Mouse (Mus musculus): ENCODE data around the gene Trpv2. TPM values are rescaled to one million over a fixed set of nuclear protein-coding genes. Genes with fewer than 3 reads are reported as not detected.

Gene Trpv2
- total and polyA plus RNA-seq, 3 experiments = 39.2 to 58.7 (median 46.2) TPM

DNA sequence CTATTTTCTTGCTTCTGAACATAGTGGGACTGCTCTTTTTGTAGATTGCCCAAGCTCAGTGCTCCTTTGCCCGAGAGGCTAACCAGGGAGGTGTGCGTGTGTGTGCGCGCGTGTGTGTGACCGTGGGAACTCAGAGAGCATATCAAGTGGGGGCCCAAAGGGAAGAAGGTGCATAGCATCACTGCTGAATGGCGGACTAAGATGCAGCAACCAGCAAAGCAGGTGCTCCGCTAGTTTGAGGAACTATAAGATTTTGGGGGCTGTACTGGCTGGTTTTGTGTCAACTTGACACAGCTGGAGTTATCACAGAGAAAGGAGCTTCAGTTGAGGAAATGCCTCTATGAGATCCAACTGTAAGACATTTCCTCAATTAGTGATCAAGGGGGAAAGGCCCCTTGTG is 46.8 kb downstream of the Trpv2 start:
- peaks cover 0 to 11% of the 10 kb centered on the region in 2 experiments for H3K36me3 ChIP-seq (replicated peaks in 1 of 2; ENCODE audit: control insufficient read depth in 1 of 2, insufficient read depth in 1 of 2, low read length in 1 of 2)
- H3K4me3 ChIP-seq (replicated peaks in 1 of 3; ENCODE audit: low read depth in 2 of 3, low read length in 2 of 3, poor library complexity in 1 of 3) = no peak overlapping the region
- no peaks in the 10 kb centered on the region for H3K27me3 ChIP-seq (replicated peaks)
- TF ChIP-seq HCFC1 (IDR thresholded peaks at IDR 0.05; ENCODE audit: low read depth, low read length) (no peak), CTCF (conservative IDR thresholded peaks at IDR 0.05 in 1 of 2, IDR thresholded peaks at IDR 0.05 in 1 of 2; ENCODE audit: low read depth in 2 of 2, low read length in 2 of 2) (no peak), JUND (conservative IDR thresholded peaks at IDR 0.05; ENCODE audit: low read depth, low read length) (no peak), E2F4 (IDR thresholded peaks at IDR 0.05; ENCODE audit: insufficient replicate concordance, low read depth, low read length) (no peak), MYC (IDR thresholded peaks at IDR 0.05; ENCODE audit: low read depth, low read length) (no peak)
- no peak for DNase-seq (ENCODE audit: extremely low read depth)
- H3K4me2 ChIP-seq (ENCODE audit: insufficient read depth, low read depth, poor library complexity, severe bottlenecking) = no peak overlapping the region
- in situ Hi-C loops (cut with MboI; ENCODE audit: low pct_ligation_motif_present, low pct_unique_long_range_greater_than_20kb, low sequenced_read_pairs) = no loop called here
- dilution Hi-C loops (cut with MboI; ENCODE audit: extremely low pct_ligation_motif_present, extremely low pct_unique_long_range_greater_than_20kb, low sequenced_read_pairs) = no loop called here
- H3K9ac ChIP-seq (ENCODE audit: insufficient read depth, low read depth) = no peak overlapping the region
- no peaks in the 10 kb centered on the region for H3K79me2 ChIP-seq (replicated peaks; ENCODE audit: control insufficient read depth, extremely low read depth, insufficient read depth, poor library complexity, severe bottlenecking)
- no peaks in the 10 kb centered on the region for H3K9me3 ChIP-seq (replicated peaks; ENCODE audit: low read length)
- no peak overlapping the region for H3K27ac ChIP-seq (ENCODE audit: insufficient read depth, low read depth)
- peaks cover 0 to 15% of the 10 kb centered on the region in 2 experiments; a peak in 2 of 4 replicates for H3K4me1 ChIP-seq (ENCODE audit: control insufficient read depth in 1 of 2, insufficient read depth in 2 of 2)

DNA sequence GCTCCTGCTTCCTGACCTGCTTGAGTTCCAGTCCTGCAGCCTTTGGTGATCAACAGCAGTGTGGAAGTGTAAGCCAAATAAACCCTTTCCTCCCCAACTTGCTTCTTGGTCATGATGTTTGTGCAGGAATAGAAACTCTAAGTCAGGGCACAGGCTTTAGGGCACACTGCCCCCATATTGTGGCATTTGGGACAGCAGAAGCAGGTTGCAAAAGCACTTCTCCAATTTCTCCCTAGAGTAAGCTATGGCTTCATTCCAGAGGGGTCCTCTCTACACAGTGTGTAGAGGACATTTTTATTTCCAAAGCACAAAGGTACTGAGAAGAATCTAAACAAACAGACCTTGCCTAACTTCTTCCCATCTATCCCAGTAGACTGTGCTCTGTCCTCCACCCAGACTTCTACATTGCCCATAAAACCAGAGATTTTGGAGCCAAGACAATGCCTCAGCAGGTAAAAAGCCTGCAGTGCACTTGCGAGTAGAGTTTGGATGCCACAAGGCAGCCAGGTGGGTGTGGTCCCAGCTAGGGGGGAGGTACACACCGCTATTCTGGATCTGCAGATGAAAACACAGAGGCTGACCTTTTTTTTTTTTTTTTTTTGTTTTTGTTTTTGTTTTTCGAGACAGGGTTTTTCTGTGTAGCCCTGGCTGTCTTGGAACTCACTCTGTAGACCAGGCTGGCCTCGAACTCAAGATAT is 47.4 kb downstream of the Trpv2 start:
- H3K79me2 ChIP-seq (replicated peaks; ENCODE audit: control insufficient read depth, extremely low read depth, insufficient read depth, poor library complexity, severe bottlenecking) = no peaks in the 10 kb centered on the region
- H3K9me3 ChIP-seq (replicated peaks; ENCODE audit: low read length) = no peaks in the 10 kb centered on the region
- in situ Hi-C loops (cut with MboI; ENCODE audit: low pct_ligation_motif_present, low pct_unique_long_range_greater_than_20kb, low sequenced_read_pairs) = no loop called here
- H3K36me3 ChIP-seq (replicated peaks in 1 of 2; ENCODE audit: control insufficient read depth in 1 of 2, insufficient read depth in 1 of 2, low read length in 1 of 2) = peaks cover 0 to 9% of the 10 kb centered on the region in 2 experiments
- H3K4me3 ChIP-seq (replicated peaks in 1 of 3; ENCODE audit: low read depth in 2 of 3, low read length in 2 of 3, poor library complexity in 1 of 3) = no peak overlapping the region
- H3K27me3 ChIP-seq (replicated peaks) = no peaks in the 10 kb centered on the region
- TF ChIP-seq TBP (conservative IDR thresholded peaks at IDR 0.05; ENCODE audit: low read depth, low read length) = no peak
- no peak for TF ChIP-seq MAFK (IDR thresholded peaks at IDR 0.05; ENCODE audit: insufficient replicate concordance, low read length)
- dilution Hi-C loops (cut with MboI; ENCODE audit: extremely low pct_ligation_motif_present, extremely low pct_unique_long_range_greater_than_20kb, low sequenced_read_pairs) = no loop called here
- H3K9ac ChIP-seq (ENCODE audit: insufficient read depth, low read depth) = no peak overlapping the region
- H3K4me2 ChIP-seq (ENCODE audit: insufficient read depth, low read depth, poor library complexity, severe bottlenecking) = no peak overlapping the region
- H3K27ac ChIP-seq (ENCODE audit: insufficient read depth, low read depth) = no peak overlapping the region
- peaks cover 0 to 15% of the 10 kb centered on the region in 2 experiments; a peak in 2 of 4 replicates for H3K4me1 ChIP-seq (ENCODE audit: control insufficient read depth in 1 of 2, insufficient read depth in 2 of 2)
- no peak for DNase-seq (ENCODE audit: extremely low read depth)

DNA sequence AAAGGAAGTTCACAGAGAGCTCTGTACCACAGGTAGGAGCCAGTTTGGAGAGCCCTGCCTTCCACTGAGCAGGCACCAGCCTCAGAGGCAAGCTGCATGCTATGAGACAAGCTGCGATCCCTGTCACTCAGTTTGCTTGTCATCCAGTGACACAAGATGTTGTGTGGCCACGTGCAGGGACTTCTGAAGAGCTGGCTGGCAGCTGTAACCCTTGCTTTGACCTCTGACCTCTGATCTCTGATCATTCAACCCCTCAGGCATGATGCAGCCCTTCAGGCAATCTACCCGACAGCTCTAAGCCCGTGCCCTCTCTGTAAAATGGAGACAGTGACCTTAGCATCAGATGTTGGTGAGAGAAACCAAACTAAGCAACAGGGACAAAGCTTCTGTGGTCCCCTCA is 48.6 kb downstream of the Trpv2 start:
- no peak overlapping the region for H3K4me3 ChIP-seq (replicated peaks in 1 of 3; ENCODE audit: low read depth in 2 of 3, low read length in 2 of 3, poor library complexity in 1 of 3)
- no peak overlapping the region for H3K27ac ChIP-seq (ENCODE audit: insufficient read depth, low read depth)
- DNase-seq (ENCODE audit: extremely low read depth) = no peak
- no peak overlapping the region for H3K4me2 ChIP-seq (ENCODE audit: insufficient read depth, low read depth, poor library complexity, severe bottlenecking)
- in situ Hi-C loops (cut with MboI; ENCODE audit: low pct_ligation_motif_present, low pct_unique_long_range_greater_than_20kb, low sequenced_read_pairs) (no loop called here), dilution Hi-C loops (cut with MboI; ENCODE audit: extremely low pct_ligation_motif_present, extremely low pct_unique_long_range_greater_than_20kb, low sequenced_read_pairs) (no loop called here)
- H3K79me2 ChIP-seq (replicated peaks; ENCODE audit: control insufficient read depth, extremely low read depth, insufficient read depth, poor library complexity, severe bottlenecking) = no peaks in the 10 kb centered on the region
- H3K9ac ChIP-seq (ENCODE audit: insufficient read depth, low read depth) = no peak overlapping the region
- peaks cover 3% of the 10 kb centered on the region for H3K9me3 ChIP-seq (replicated peaks; ENCODE audit: low read length)
- no peaks in the 10 kb centered on the region for H3K27me3 ChIP-seq (replicated peaks)
- peaks cover 0 to 15% of the 10 kb centered on the region in 2 experiments; a peak in 2 of 4 replicates for H3K4me1 ChIP-seq (ENCODE audit: control insufficient read depth in 1 of 2, insufficient read depth in 2 of 2)
- no peak for TF ChIP-seq RAD21 (IDR thresholded peaks at IDR 0.05; ENCODE audit: low read depth, low read length)
- TF ChIP-seq ELF1 (IDR thresholded peaks at IDR 0.05; ENCODE audit: low read depth, low read length) = no peak
- no peak for TF ChIP-seq POLR2AphosphoS2 (IDR thresholded peaks at IDR 0.05; ENCODE audit: low read depth, low read length)
- no peak for TF ChIP-seq PAX5 (IDR thresholded peaks at IDR 0.05; ENCODE audit: low read length)
- no peak for TF ChIP-seq SIN3A (IDR thresholded peaks at IDR 0.05; ENCODE audit: low read length)
- no peak for TF ChIP-seq MEF2A (IDR thresholded peaks at IDR 0.05; ENCODE audit: borderline replicate concordance, low read depth, low read length)
- TF ChIP-seq JUN (IDR thresholded peaks at IDR 0.05; ENCODE audit: insufficient read depth, low read depth, low read length) = no peak
- TF ChIP-seq CHD1 (IDR thresholded peaks at IDR 0.05; ENCODE audit: low read depth, low read length) = no peak
- no peak for TF ChIP-seq NRF1 (IDR thresholded peaks at IDR 0.05; ENCODE audit: low read depth, low read length)
- no peak for TF ChIP-seq CHD2 (IDR thresholded peaks at IDR 0.05; ENCODE audit: low read length)
- no peak for TF ChIP-seq ZKSCAN1 (IDR thresholded peaks at IDR 0.05; ENCODE audit: borderline replicate concordance, low read depth, low read length)
- no peak for TF ChIP-seq E2F4 (IDR thresholded peaks at IDR 0.05; ENCODE audit: insufficient replicate concordance, low read depth, low read length)
- TF ChIP-seq ETS1 (conservative IDR thresholded peaks at IDR 0.05; ENCODE audit: low read depth, low read length) = no peak
- TF ChIP-seq RCOR1 (conservative IDR thresholded peaks at IDR 0.05; ENCODE audit: low read depth, low read length) = no peak
- no peak for TF ChIP-seq IRF4 (IDR thresholded peaks at IDR 0.05; ENCODE audit: low read depth, low read length)
- no peak for TF ChIP-seq USF1 (IDR thresholded peaks at IDR 0.05; ENCODE audit: low read depth, low read length)
- TF ChIP-seq TBP (conservative IDR thresholded peaks at IDR 0.05; ENCODE audit: low read depth, low read length) = no peak
- no peak for TF ChIP-seq MAFK (IDR thresholded peaks at IDR 0.05; ENCODE audit: insufficient replicate concordance, low read length)
- TF ChIP-seq GABPA (IDR thresholded peaks at IDR 0.05; ENCODE audit: insufficient replicate concordance, low read depth, low read length) = no peak
- peaks cover 0 to 7% of the 10 kb centered on the region in 2 experiments for H3K36me3 ChIP-seq (replicated peaks in 1 of 2; ENCODE audit: control insufficient read depth in 1 of 2, insufficient read depth in 1 of 2, low read length in 1 of 2)

All from CH12.LX (cell line).